Mouse (Mus musculus) adrenal gland, postnatal 25 days (tissue): Measurements from ENCODE around the gene Mrpl42. TPM values are rescaled to one million over a fixed set of nuclear protein-coding genes. Genes with fewer than 3 reads are reported as not detected.

Experiments used
- DNase-seq: peaks from one replicate; pipeline ENCODE4 v3.0.0; 2021; ENCODE audit warnings: mixed read lengths
- total RNA-seq: library from RNA; stranded (reverse); gene quantifications from 2 replicates; pipeline ENCODE4 v1.2.3, GENCODE M21; 2021

Gene Mrpl42
- total RNA-seq, 1 experiment from 2014 or later, result 105 TPM

DNA sequence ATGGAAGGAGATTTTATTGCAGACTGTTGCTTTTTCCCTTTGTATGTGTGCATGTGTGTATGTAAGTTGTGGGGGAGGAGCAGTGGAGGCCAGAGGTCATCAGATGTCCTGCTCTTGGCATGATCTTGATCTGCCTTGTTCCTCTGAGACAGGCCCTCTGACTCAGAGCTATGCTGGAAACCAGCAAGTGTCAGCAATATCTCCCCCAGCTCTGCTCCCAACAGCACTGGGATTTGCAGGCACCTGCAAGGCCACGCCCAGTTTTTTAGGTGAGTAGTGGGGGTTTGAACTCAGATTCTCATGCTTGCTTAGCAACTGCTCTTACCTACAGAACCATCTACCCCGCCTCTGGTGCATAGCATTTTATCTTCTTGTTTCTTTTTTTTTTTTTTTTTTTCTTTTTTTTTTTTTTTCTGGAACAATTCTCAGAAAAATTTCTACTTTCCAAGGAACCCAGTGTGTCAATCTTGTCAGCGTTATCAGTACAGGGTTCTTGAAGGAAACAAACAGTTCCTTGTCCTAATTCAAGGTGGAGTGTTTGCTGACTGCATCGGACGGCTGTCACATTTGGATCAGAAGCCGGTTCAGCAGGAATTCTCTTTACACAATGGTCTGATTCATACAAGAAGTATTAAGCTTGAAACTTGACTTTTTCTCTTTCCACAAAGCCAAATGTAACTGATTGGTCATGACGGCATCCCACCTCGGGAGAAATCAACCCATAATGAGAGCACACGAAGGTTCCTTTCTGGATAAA, 43.5 kb downstream of the Mrpl42 start:
- no peak for DNase-seq

DNA sequence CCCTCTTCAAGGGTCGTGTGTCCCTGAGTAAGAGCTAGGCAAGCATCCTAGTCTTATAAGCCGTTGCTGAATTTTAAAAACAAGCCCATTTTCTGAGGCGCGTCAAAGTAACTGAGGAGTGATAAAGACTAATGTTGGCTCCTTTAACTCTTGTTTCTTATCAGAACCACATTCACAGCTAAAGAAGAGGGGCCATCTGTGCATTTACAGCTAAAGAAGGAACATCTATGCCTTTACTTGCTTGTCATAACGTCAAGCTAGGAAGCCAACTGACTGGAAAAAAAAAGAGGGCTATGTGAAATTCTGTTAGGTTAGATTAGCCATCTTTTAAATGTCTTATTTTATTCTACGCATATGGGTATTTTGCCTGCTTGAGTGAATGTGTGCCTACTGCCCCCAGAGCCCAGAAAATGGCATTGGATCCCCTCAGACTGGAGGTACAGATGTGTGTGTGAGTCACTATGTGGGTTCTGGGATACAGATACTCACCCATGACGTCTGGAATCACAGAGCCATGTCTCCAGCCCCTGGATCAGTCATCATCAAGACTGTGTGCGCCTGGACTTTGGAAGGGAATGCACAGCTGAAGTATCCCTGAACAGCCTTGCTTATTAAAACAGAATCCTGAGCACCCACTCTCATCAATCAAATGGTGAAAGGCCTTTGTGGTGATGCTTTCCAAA, 44.2 kb downstream of the Mrpl42 start:
- no peak for DNase-seq

- no peak for DNase-seq
Measured at GRCm38 (mm10) chr10:95456103-95456502, 45.6 kb downstream of the Mrpl42 start.

GRCm38 (mm10) chr10:95453282-95453681, 48.5 kb downstream of the Mrpl42 start:
- no peak for DNase-seq

DNA sequence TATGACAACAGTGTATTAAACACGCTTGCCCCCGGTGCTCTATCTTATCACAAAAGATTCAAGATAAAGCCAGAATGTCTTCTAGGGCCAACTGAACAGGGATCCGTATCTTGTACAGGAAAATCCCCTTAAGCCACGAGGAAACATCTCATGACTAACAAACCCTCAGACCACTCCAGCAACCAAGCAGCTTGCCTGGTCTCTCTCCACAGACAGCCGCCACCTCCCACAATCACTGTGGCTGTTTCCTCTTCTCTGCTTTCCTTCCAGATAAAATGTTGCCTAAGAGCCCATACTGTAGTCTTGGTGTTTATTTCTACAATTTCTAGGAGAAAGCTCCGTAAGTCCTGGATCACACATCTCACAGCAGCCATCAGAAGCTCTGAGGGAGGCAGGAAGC, 52.7 kb downstream of the Mrpl42 start:
- DNase-seq, result no peak

- DNase-seq, result no peak
Measured at GRCm38 (mm10) chr10:95447954-95448353, 53.8 kb downstream of the Mrpl42 start.

- DNase-seq, result no peak
Measured at GRCm38 (mm10) chr10:95445104-95446056, 56.4 kb downstream of the Mrpl42 start.

DNA sequence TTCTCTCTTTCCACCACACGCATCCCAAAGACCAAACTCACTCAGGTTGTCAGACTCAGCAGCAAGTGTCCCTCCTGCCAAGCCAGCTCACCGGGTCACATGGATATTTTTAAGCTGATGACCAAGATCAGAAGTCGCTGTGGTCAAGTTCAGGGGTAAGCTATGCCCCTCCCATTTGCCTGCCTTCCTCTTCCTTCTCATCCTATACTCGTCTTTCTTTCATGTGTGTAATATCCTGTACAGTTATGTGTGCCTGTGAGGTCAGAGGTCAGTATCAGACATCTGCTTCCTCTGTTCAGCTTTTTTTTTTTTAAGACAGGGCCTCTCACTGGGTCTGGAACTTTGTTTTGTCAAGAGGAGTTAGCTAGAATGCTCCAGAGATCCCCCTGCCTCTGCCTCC, 59.4 kb downstream of the Mrpl42 start:
- no peak for DNase-seq

- DNase-seq, result no peak
Measured at GRCm38 (mm10) chr10:95440566-95440965, 61.2 kb downstream of the Mrpl42 start.

GRCm38 (mm10) chr10:95439718-95440339, 61.9 kb downstream of the Mrpl42 start:
- no peak for DNase-seq

DNA sequence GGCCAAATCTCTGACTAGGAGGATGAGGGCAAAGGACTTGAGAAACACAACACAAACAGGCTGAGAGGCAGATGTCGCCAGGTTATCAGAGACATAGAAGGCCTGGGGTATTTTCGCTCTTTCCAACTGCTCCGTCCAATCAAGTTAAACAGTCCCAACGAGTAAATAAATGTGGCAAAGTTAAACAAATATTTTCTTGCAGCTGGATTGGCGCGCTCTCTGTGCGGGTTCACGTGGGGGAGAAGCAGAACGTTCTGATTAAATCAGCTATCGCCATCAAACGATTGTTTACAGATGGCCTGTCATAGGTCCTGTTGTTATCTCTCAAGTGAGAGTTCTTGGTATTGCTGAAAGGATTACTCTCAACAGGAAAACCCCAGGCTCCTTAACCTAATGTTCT, 62.8 kb downstream of the Mrpl42 start:
- no peak for DNase-seq

Other genes with a start within 250 kb of the Mrpl42 start
- gene Cradd, start 177.8 kb downstream of the Mrpl42 start, total RNA-seq, result 15.2 and 19.1 TPM in 2 replicates
- 19.6 and 19.8 TPM in 2 replicates for gene Socs2, start 84.8 kb downstream of the Mrpl42 start, total RNA-seq
- 131 and 145 TPM in 2 replicates for gene Ube2n, start 13.2 kb upstream of the Mrpl42 start, total RNA-seq
- 140 and 146 TPM in 2 replicates for gene Nudt4, start 62.2 kb upstream of the Mrpl42 start, total RNA-seq
- not detected in 2 replicates for gene Anapc15-ps, start 171.5 kb upstream of the Mrpl42 start, total RNA-seq